Mouse (Mus musculus) left cerebral cortex, adult 6 months (tissue): ENCODE results near the gene Ina. TPM values are rescaled to one million over a fixed set of nuclear protein-coding genes. Genes with fewer than 3 reads are reported as not detected.

Source experiments
- long read RNA-seq, 2 experiments: library from polyadenylated mRNA; unstranded; transcript quantifications; one replicate each; pipeline ENCODE4 v2.0.0; 2019 to 2020
- polyA plus RNA-seq: library from polyadenylated mRNA; unstranded; fragments of <200 nt; fragmentation: Nextera tagmentation; gene quantifications from 2 replicates; pipeline ENCODE4 v1.2.3, GENCODE M21; 2021

Ina gene
- 56.1 and 102 TPM in 2 replicates for polyA plus RNA-seq
- long read RNA-seq, experiment 1, transcript Ina-201 (3 exons, 3,240 nt): major isoform, 441 of 461 reads
- long read RNA-seq, experiment 1, partial matches to known transcripts: 16 of 461 reads
- long read RNA-seq, experiment 1, other reads (novel, unspliced or antisense): 4 of 461 reads
- long read RNA-seq, experiment 2, transcript Ina-201 (3 exons, 3,240 nt): major isoform, 89 of 146 reads
- long read RNA-seq, experiment 2, partial matches to known transcripts: 26 of 146 reads
- long read RNA-seq, experiment 2, other reads (novel, unspliced or antisense): 31 of 146 reads

GRCm38 (mm10) chr19:47014447-47015381 is at the start of gene Ina, which contains the start of gene Nt5c2:
Gene Ina (plus strand): TSS chr19:47014698.
Gene Nt5c2 (minus strand): TSS chr19:47015153.

GRCm38 (mm10) chr19:47050271-47051032 is 36.0 kb downstream of the Ina start, which contains the start of gene Pcgf6:
Gene Pcgf6 (minus strand): TSS chr19:47050906.

GRCm38 (mm10) chr19:47067096-47067882 is 52.8 kb downstream of the Ina start, which contains the start of gene Taf5:
Gene Taf5 (plus strand): TSS chr19:47067746.

Other genes starting within 250 kb of the Ina start
- 19.2 and 37.6 TPM in 2 replicates for gene Nt5c2, start 455 bp downstream of the Ina start, polyA plus RNA-seq
- 3.5 and 4.4 TPM in 2 replicates for gene Pcgf6, start 36.2 kb downstream of the Ina start, polyA plus RNA-seq
- gene Taf5, start 53.0 kb downstream of the Ina start, polyA plus RNA-seq: 0.92 and 1.2 TPM in 2 replicates
- 4,613 and 4,675 TPM in 2 replicates for gene Usmg5, start 75.9 kb downstream of the Ina start, polyA plus RNA-seq
- 1.9 and 2.2 TPM in 2 replicates for gene Pdcd11, start 76.1 kb downstream of the Ina start, polyA plus RNA-seq
- 2.9 and 3.9 TPM in 2 replicates for gene Calhm2, start 123.6 kb downstream of the Ina start, polyA plus RNA-seq
- not detected in 2 replicates for gene Calhm1, start 129.6 kb downstream of the Ina start, polyA plus RNA-seq
- gene Calhm3, start 143.1 kb downstream of the Ina start, polyA plus RNA-seq: 0.10 TPM in 1 of 2 replicates, not detected in the other
- 27.9 and 30.7 TPM in 2 replicates for gene Neurl1a, start 164.1 kb downstream of the Ina start, polyA plus RNA-seq